Mouse (Mus musculus) kidney, adult 2 months (tissue): ENCODE measurements at regions not wholly inside any gene's neighbourhood (a gene's known extent, or its start where the extent isn't known, plus 50 kb on each side); places are given as distances from the start of the nearest gene placed in this dataset.

Source experiments
- CTCF ChIP-seq: fragments of 200-500 bp; conservative IDR thresholded peaks from 2 replicates; pipeline ENCODE4 v1.5.1; 2011; ENCODE audit warnings: low read depth, mild to moderate bottlenecking, control low read depth, low read length, moderate library complexity, mixed read lengths; ENCODE audit not compliant: insufficient read depth, insufficient read length
- POLR2A ChIP-seq: fragments of 200-500 bp; IDR thresholded peaks from one replicate; pipeline ENCODE4 v1.6.1; 2011; ENCODE audit warnings: low read depth, low read length, control low read depth

- TF ChIP-seq POLR2A, result no peak
- no peak for TF ChIP-seq CTCF
These were observed 517.1 kb downstream of the Vrk1 start for GRCm38 (mm10) chr12:106527116-106527515.
